Mouse (Mus musculus) CH12.LX (cell line): ENCODE measurements around the gene Gm2a. TPM values are rescaled to one million over a fixed set of nuclear protein-coding genes. Genes with fewer than 3 reads are reported as not detected.

ENCODE experiments used
- DNase-seq: peaks from one replicate; pipeline ENCODE4 v3.0.0-alpha.2; 2013; ENCODE audit errors: extremely low read depth
- H3K27ac ChIP-seq: 2 replicates; pipeline ENCODE4 v1.5.1; 2012; ENCODE audit warnings: low read depth, mild to moderate bottlenecking, control low read depth, moderate library complexity; ENCODE audit not compliant: insufficient read depth
- H3K27me3 ChIP-seq: replicated peaks from 2 replicates; pipeline ENCODE3; 2012; ENCODE audit warnings: inconsistent platforms
- H3K36me3 ChIP-seq, 2 experiments: replicated peaks in 1 of 2; 2 replicates each; pipeline versions ENCODE3 to v1.6.1; 2012; ENCODE audit warnings: inconsistent platforms in 1 of 2, low read length in 1 of 2, mild to moderate bottlenecking in 1 of 2, mixed read lengths in 1 of 2, moderate library complexity in 1 of 2; ENCODE audit not compliant: control insufficient read depth in 1 of 2, insufficient read depth in 1 of 2
- H3K4me1 ChIP-seq, 2 experiments: 2 replicates each; pipeline ENCODE4 v1.6.1; 2012; ENCODE audit warnings: inconsistent platforms in 1 of 2, moderate library complexity in 1 of 2; ENCODE audit not compliant: insufficient read depth in 2 of 2, control insufficient read depth in 1 of 2
- H3K4me2 ChIP-seq: 2 replicates; pipeline ENCODE4 v1.6.1; 2012; ENCODE audit warnings: low read depth, mild to moderate bottlenecking, control low read depth; ENCODE audit not compliant: poor library complexity, insufficient read depth, severe bottlenecking
- H3K4me3 ChIP-seq, 3 experiments: fragments of 150-350 bp in 1 of 3; sonication (generic) in 1 of 3; replicated peaks in 1 of 3; 2 replicates each; pipeline versions ENCODE3 to v1.5.1; 2011 to 2012; ENCODE audit warnings: low read depth in 2 of 3, low read length in 2 of 3, mild to moderate bottlenecking in 2 of 3, moderate library complexity in 2 of 3, control low read depth in 1 of 3, improper control_type of control experiment in 1 of 3, inconsistent platforms in 1 of 3, mixed read lengths in 1 of 3; ENCODE audit not compliant: poor library complexity in 1 of 3
- H3K79me2 ChIP-seq: replicated peaks from 2 replicates; pipeline ENCODE4 v1.6.1; 2012; ENCODE audit warnings: mild to moderate bottlenecking, moderate library complexity; ENCODE audit not compliant: control insufficient read depth, poor library complexity, insufficient read depth, severe bottlenecking; ENCODE audit errors: extremely low read depth
- H3K9ac ChIP-seq: 2 replicates; pipeline ENCODE4 v1.6.1; 2012; ENCODE audit warnings: low read depth, mild to moderate bottlenecking, control low read depth, moderate library complexity; ENCODE audit not compliant: insufficient read depth
- H3K9me3 ChIP-seq: replicated peaks from 2 replicates; pipeline ENCODE3; 2012; ENCODE audit warnings: low read length, inconsistent platforms, mixed read lengths
- BHLHE40 ChIP-seq: IDR thresholded peaks from 2 replicates; pipeline ENCODE4 v1.6.1; 2011; ENCODE audit warnings: mild to moderate bottlenecking, low read depth, low read length, improper control_type of control experiment
- CHD2 ChIP-seq: IDR thresholded peaks from 2 replicates; pipeline ENCODE4 v1.6.1; 2011; ENCODE audit warnings: low read length, improper control_type of control experiment
- ELF1 ChIP-seq: IDR thresholded peaks from 2 replicates; pipeline ENCODE4 v1.6.1; 2014; ENCODE audit warnings: low read depth, mild to moderate bottlenecking, inconsistent platforms, low read length, improper control_type of control experiment
- EP300 ChIP-seq: IDR thresholded peaks from 2 replicates; pipeline ENCODE4 v1.6.1; 2011; ENCODE audit warnings: low read length, improper control_type of control experiment
- HCFC1 ChIP-seq: IDR thresholded peaks from 2 replicates; pipeline ENCODE4 v1.6.1; 2012; ENCODE audit warnings: low read depth, mild to moderate bottlenecking, inconsistent platforms, low read length, improper control_type of control experiment
- IRF4 ChIP-seq: IDR thresholded peaks from 2 replicates; pipeline ENCODE4 v1.6.1; 2014; ENCODE audit warnings: low read depth, mild to moderate bottlenecking, inconsistent platforms, low read length, improper control_type of control experiment
- JUN ChIP-seq: IDR thresholded peaks from 2 replicates; pipeline ENCODE4 v1.6.1; 2011; ENCODE audit warnings: low read depth, mild to moderate bottlenecking, low read length, improper control_type of control experiment, moderate library complexity; ENCODE audit not compliant: insufficient read depth
- JUND ChIP-seq: conservative IDR thresholded peaks from 2 replicates; pipeline ENCODE4 v1.6.1; 2011; ENCODE audit warnings: low read depth, low read length, improper control_type of control experiment
- KAT2A ChIP-seq: IDR thresholded peaks from 2 replicates; pipeline ENCODE4 v1.6.1; 2012; ENCODE audit warnings: low read length, improper control_type of control experiment, inconsistent platforms; ENCODE audit not compliant: insufficient replicate concordance
- MAFK ChIP-seq: IDR thresholded peaks from 2 replicates; pipeline ENCODE4 v1.6.1; 2011; ENCODE audit warnings: low read length, improper control_type of control experiment; ENCODE audit not compliant: insufficient replicate concordance
- MAX ChIP-seq: IDR thresholded peaks from 2 replicates; pipeline ENCODE4 v1.6.1; 2011; ENCODE audit warnings: low read length, improper control_type of control experiment
- MAZ ChIP-seq: IDR thresholded peaks from 2 replicates; pipeline ENCODE4 v1.6.1; 2012; ENCODE audit warnings: low read depth, mild to moderate bottlenecking, inconsistent platforms, low read length, improper control_type of control experiment, moderate library complexity
- MXI1 ChIP-seq: IDR thresholded peaks from 2 replicates; pipeline ENCODE4 v1.6.1; 2011; ENCODE audit warnings: mild to moderate bottlenecking, low read depth, low read length, improper control_type of control experiment
- MYC ChIP-seq: IDR thresholded peaks from 2 replicates; pipeline ENCODE4 v1.6.1; 2011; ENCODE audit warnings: low read depth, mild to moderate bottlenecking, improper control_type of control experiment, low read length
- NRF1 ChIP-seq: IDR thresholded peaks from 2 replicates; pipeline ENCODE4 v1.6.1; 2014; ENCODE audit warnings: low read depth, mild to moderate bottlenecking, inconsistent platforms, low read length, improper control_type of control experiment, moderate library complexity
- PAX5 ChIP-seq: IDR thresholded peaks from 2 replicates; pipeline ENCODE4 v1.6.1; 2012; ENCODE audit warnings: low read length, inconsistent platforms, mixed read lengths
- POLR2A ChIP-seq: IDR thresholded peaks from 2 replicates; pipeline ENCODE4 v1.6.1; 2011; ENCODE audit warnings: low read depth, mild to moderate bottlenecking, improper control_type of control experiment, low read length
- RAD21 ChIP-seq: IDR thresholded peaks from 2 replicates; pipeline ENCODE4 v1.6.1; 2011; ENCODE audit warnings: low read depth, mild to moderate bottlenecking, low read length, improper control_type of control experiment, moderate library complexity
- SIN3A ChIP-seq: IDR thresholded peaks from 2 replicates; pipeline ENCODE4 v1.6.1; 2012; ENCODE audit warnings: low read length, improper control_type of control experiment, inconsistent platforms
- SMC3 ChIP-seq: IDR thresholded peaks from 2 replicates; pipeline ENCODE4 v1.6.1; 2011; ENCODE audit warnings: low read depth, low read length, improper control_type of control experiment
- TCF12 ChIP-seq: IDR thresholded peaks from 2 replicates; pipeline ENCODE4 v1.6.1; 2014; ENCODE audit warnings: low read depth, mild to moderate bottlenecking, inconsistent platforms, low read length, improper control_type of control experiment
- UBTF ChIP-seq: IDR thresholded peaks from 2 replicates; pipeline ENCODE4 v1.6.1; 2012; ENCODE audit warnings: low read depth, mild to moderate bottlenecking, inconsistent platforms, low read length, improper control_type of control experiment, moderate library complexity
- ZC3H11A ChIP-seq: IDR thresholded peaks from 2 replicates; pipeline ENCODE4 v1.6.1; 2012; ENCODE audit warnings: low read depth, mild to moderate bottlenecking, inconsistent platforms, low read length, improper control_type of control experiment
- ZNF384 ChIP-seq: IDR thresholded peaks from 2 replicates; pipeline ENCODE4 v1.6.1; 2012; ENCODE audit warnings: low read depth, low read length, improper control_type of control experiment, inconsistent platforms
- dilution Hi-C: fragments of 300-500 bp; cut with MboI; formaldehyde crosslinking; loops from 2 replicates; pipeline ENCODE4 v1.14.3; 2020; ENCODE audit warnings: low sequenced_read_pairs; ENCODE audit not compliant: extremely low pct_unique_long_range_greater_than_20kb, extremely low pct_ligation_motif_present
- in situ Hi-C: fragments of 300-500 bp; cut with MboI; formaldehyde crosslinking; loops from 3 replicates; pipeline ENCODE4 v1.14.3; 2019; ENCODE audit warnings: low sequenced_read_pairs, low pct_ligation_motif_present, low pct_unique_long_range_greater_than_20kb, mixed read lengths
- polyA plus RNA-seq: library from polyadenylated mRNA; unstranded; fragments of >175 nt; gene quantifications from 2 replicates; pipeline ENCODE4 v1.2.1, GENCODE M21; 2012; ENCODE audit warnings: low read depth; ENCODE audit not compliant: insufficient read length
- total RNA-seq, 2 experiments: library from RNA; depleted of rRNA; stranded (reverse); fragments of 300-350 nt in 1 of 2; fragments of >200 nt in 1 of 2; gene quantifications; 2 replicates each; pipeline ENCODE4 v1.2.3; 2012 to 2014

Gm2a gene
- total and polyA plus RNA-seq, 3 experiments, result 10.0 to 26.5 (median 25.6) TPM

- no peak overlapping the region for H3K27ac ChIP-seq
- peak; percentile 43 for DNase-seq
Observed at GRCm38 (mm10) chr11:55116004-55116403, 18.1 kb downstream of the Gm2a start.

DNA sequence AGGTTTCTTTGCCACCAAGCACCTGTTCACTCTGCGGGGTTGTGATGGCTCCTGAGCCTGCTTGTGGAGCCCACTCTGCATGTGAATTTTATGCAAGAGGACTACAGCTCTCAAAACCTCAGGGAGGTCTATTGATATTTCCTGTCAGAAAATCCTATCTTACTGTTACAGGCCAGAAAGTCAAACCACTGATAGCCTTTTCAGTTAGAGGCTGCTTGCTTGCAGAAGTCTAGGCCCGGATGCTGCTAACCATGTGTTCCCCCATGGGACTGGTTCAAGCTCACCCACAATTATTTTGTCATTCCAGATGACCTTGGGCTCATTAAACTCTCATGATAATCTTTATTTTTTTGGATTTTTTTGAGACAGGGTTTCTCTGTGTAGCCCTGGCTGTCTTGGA, 19.1 kb downstream of the Gm2a start:
- peaks cover 10 to 43% of the 10 kb centered on the region in 2 experiments for H3K4me1 ChIP-seq
- H3K9me3 ChIP-seq, result peaks cover 8% of the 10 kb centered on the region
- dilution Hi-C loops, result no loop called here

More at GRCm38 (mm10) chr11:55116004-55116403, 18.1 kb downstream of the Gm2a start:
- no peak overlapping the region for H3K4me2 ChIP-seq
- H3K9ac ChIP-seq, result no peak overlapping the region
- H3K36me3 ChIP-seq, result peaks cover 0 to 5% of the 10 kb centered on the region in 2 experiments
- H3K9me3 ChIP-seq, result peaks cover 8% of the 10 kb centered on the region
- no peak overlapping the region for H3K4me3 ChIP-seq
- TF ChIP-seq PAX5, result no peak
- TF ChIP-seq MAFK, result no peak
- no peak for TF ChIP-seq SMC3
- no peak for TF ChIP-seq MAX
- no peak for TF ChIP-seq SIN3A
- TF ChIP-seq EP300, result peak; percentile 41
- TF ChIP-seq BHLHE40, result no peak
- no peak for TF ChIP-seq KAT2A
- TF ChIP-seq ZNF384, result no peak
- TF ChIP-seq CHD2, result no peak
- peak; percentile 38; the same call in 1 of the 2 replicates for TF ChIP-seq MYC
- TF ChIP-seq IRF4, result peak; percentile 58
- TF ChIP-seq ELF1, result no peak
- TF ChIP-seq, all 38 proteins: peak for 3
- Histone ChIP-seq H3K4me1 (peaks cover 10 to 33% of the 10 kb centered on the region in 2 experiments), H3K27me3 (no peaks in the 10 kb centered on the region), H3K79me2 (no peaks in the 10 kb centered on the region)
- in situ Hi-C loops (no loop called here), dilution Hi-C loops (no loop called here)

More for the DNA sequence above, 19.1 kb downstream of the Gm2a start:
- DNase-seq, result no peak
- Histone ChIP-seq H3K4me3 (no peak overlapping the region), H3K79me2 (no peaks in the 10 kb centered on the region), H3K9ac (no peak overlapping the region), H3K36me3 (no peaks in the 10 kb centered on the region), H3K27ac (no peak overlapping the region), H3K27me3 (no peaks in the 10 kb centered on the region), H3K4me2 (no peak overlapping the region)
- in situ Hi-C loops, result no loop called here
- TF ChIP-seq ZC3H11A (no peak), JUN (no peak), KAT2A (no peak), EP300 (no peak), MAFK (no peak), MAZ (no peak), SMC3 (no peak), IRF4 (no peak), HCFC1 (no peak), NRF1 (no peak), TCF12 (no peak), RAD21 (no peak), UBTF (no peak), POLR2A (no peak), JUND (no peak), BHLHE40 (no peak), MXI1 (no peak), ZNF384 (no peak), SIN3A (no peak)
